ENCODE assay signal across 8 mouse cellular contexts in the genomic region with DNA sequence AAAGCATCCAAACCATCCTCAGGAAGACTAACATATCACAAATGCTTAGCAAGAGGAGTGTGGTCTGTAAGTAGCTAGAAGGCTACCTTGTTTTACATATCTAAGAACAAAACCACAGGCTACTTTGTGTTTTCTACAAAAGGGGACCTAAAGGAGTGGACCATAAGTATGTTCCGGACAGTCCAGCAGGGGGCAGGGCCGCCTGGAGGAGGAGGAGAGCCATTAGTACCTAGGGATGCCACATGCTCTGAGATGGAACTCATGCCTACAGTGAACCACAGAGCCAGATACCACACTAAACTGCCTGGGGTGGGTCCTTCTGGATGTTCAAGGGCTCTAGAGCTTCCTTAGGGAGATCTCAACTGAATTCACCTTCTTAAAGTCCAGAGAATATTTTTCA. TPM values are rescaled to one million over a fixed set of nuclear protein-coding genes. Genes with fewer than 3 reads are reported as not detected.
DNase-seq lines count a peak whose midpoint lies in the region; ATAC-seq and TF ChIP-seq lines count a peak whose summit lies in the region.

No protein-coding gene starts in this region.

- H3K9ac ChIP-seq in heart, embryonic 12.5 days, result no peak overlapping the region

- H3K27ac ChIP-seq in heart, embryonic 12.5 days (ENCODE audit: poor library complexity, severe bottlenecking), result no peak overlapping the region
- H3K27ac ChIP-seq in kidney, adult 2 months (ENCODE audit: insufficient read depth, low read depth, low read length), result no peak overlapping the region

- H3K4me1 ChIP-seq in heart, embryonic 12.5 days (replicated peaks), result peaks cover 4% of the 10 kb centered on the region; the same call in 1 of the 2 replicates
- 0 out of 2 replicates have a peak, but pooled peaks cover under 1% of the 10 kb centered on the region for H3K4me1 ChIP-seq in kidney, adult 2 months (ENCODE audit: control insufficient read depth, insufficient read depth, low read length)

- H3K27me3 ChIP-seq in heart, embryonic 12.5 days (replicated peaks), result no peaks in the 10 kb centered on the region
- H3K27me3 ChIP-seq in kidney, adult 2 months (replicated peaks; ENCODE audit: control insufficient read depth, insufficient read depth, low read length), result no peaks in the 10 kb centered on the region

- ATAC-seq in heart, embryonic 12.5 days (ENCODE audit: insufficient number of reproducible peaks, low FRiP score), result no peak
- peak; percentile 66; the same call in 1 of the 2 replicates for ATAC-seq in megakaryocyte, adult 5-6 weeks (ENCODE audit: poor library complexity, severe bottlenecking)

- peaks cover 40% of the 10 kb centered on the region for H3K36me3 ChIP-seq in heart, embryonic 12.5 days
- peaks cover 2% of the 10 kb centered on the region; the same call in 1 of the 2 replicates for H3K36me3 ChIP-seq in kidney, adult 2 months (ENCODE audit: control insufficient read depth, insufficient read depth, low read length)

- no peaks in the 10 kb centered on the region for H3K9me3 ChIP-seq in heart, embryonic 12.5 days (replicated peaks)

- no peak overlapping the region for H3K4me2 ChIP-seq in heart, embryonic 12.5 days

- TF ChIP-seq POLR2A in kidney, adult 2 months (IDR thresholded peaks at IDR 0.05; ENCODE audit: low read depth, low read length), result no peak

- 37% methylated on average over 2 of the region's 2 CpGs for WGBS in heart, embryonic 12.5 days
- 36% methylated on average over 2 of the region's 2 CpGs for WGBS in kidney, adult 2 months

- TF ChIP-seq CTCF in kidney, adult 2 months (conservative IDR thresholded peaks at IDR 0.05; ENCODE audit: insufficient read depth, insufficient read length, low read depth, low read length), result peak; percentile 73

- DNase-seq in heart, adult 11 months, result peak; percentile 86
- peak; percentile 67 for DNase-seq in 3T3-L1 (ENCODE audit: low read depth, low spot score)
- peak; percentile 78 for DNase-seq in adrenal gland, postnatal 14 days
- DNase-seq in kidney, adult 2 months, result peak; percentile 47
- no peak for DNase-seq in cerebellum, postnatal 36 days
- no peak for DNase-seq in left cerebral cortex, adult 9 months (ENCODE audit: low spot score in 2 of 2)

- H3K4me3 ChIP-seq in heart, embryonic 12.5 days, result no peak overlapping the region
- H3K4me3 ChIP-seq in kidney, adult 2 months (ENCODE audit: insufficient read depth, low read depth, low read length), result no peak overlapping the region

RNA-seq across cellular contexts. Expression of gene Coq6, which starts 14.3 kb away (rescaled TPM):
- 59.2 and 61.6 TPM in 2 replicates for polyA plus RNA-seq in heart, embryonic 12.5 days (2016; fragmentation: Nextera tagmentation; extraction: Ambion mirVana)
- total RNA-seq in adrenal gland, postnatal 14 days (2021), result 95.0 and 97.5 TPM in 2 replicates
- 47.7 and 51.2 TPM in 2 replicates for polyA plus RNA-seq in kidney, adult 2 months (2012; rRNA removed)
- 10.1 and 10.4 TPM in 2 replicates for total RNA-seq in megakaryocyte, adult 5-6 weeks (2015)
- total RNA-seq in megakaryocyte, adult 5-6 weeks (2017), result 5.7 and 7.9 TPM in 2 replicates

RNA-seq across cellular contexts. Expression of gene Fam161b, which starts 14.4 kb away (rescaled TPM):
- 5.0 and 5.2 TPM in 2 replicates for polyA plus RNA-seq in heart, embryonic 12.5 days (2016; fragmentation: Nextera tagmentation; extraction: Ambion mirVana)
- total RNA-seq in adrenal gland, postnatal 14 days (2021), result 2.0 and 3.0 TPM in 2 replicates
- polyA plus RNA-seq in kidney, adult 2 months (2012; rRNA removed), result 1.2 and 1.3 TPM in 2 replicates
- total RNA-seq in megakaryocyte, adult 5-6 weeks (2015), result 0.48 and 0.58 TPM in 2 replicates
- 0.40 and 1.1 TPM in 2 replicates for total RNA-seq in megakaryocyte, adult 5-6 weeks (2017)

RNA-seq across cellular contexts. Expression of gene Zfp410, which starts 30.5 kb away (rescaled TPM):
- polyA plus RNA-seq in heart, embryonic 12.5 days (2016; fragmentation: Nextera tagmentation; extraction: Ambion mirVana), result 53.1 and 59.9 TPM in 2 replicates
- total RNA-seq in adrenal gland, postnatal 14 days (2021), result 42.2 and 52.6 TPM in 2 replicates
- 18.8 and 23.8 TPM in 2 replicates for polyA plus RNA-seq in kidney, adult 2 months (2012; rRNA removed)
- 37.7 and 43.1 TPM in 2 replicates for total RNA-seq in megakaryocyte, adult 5-6 weeks (2015)
- 25.3 and 32.6 TPM in 2 replicates for total RNA-seq in megakaryocyte, adult 5-6 weeks (2017)

Comparison
In these comparisons a context has a peak if more than half of its experiments do, and no peak if none do; other contexts are left out.
1. DNase-seq: peak in heart, adult 11 months (single experiment), 3T3-L1 (single experiment), adrenal gland, postnatal 14 days (single experiment) and kidney, adult 2 months (single experiment); none in cerebellum, postnatal 36 days (0 of 2) and left cerebral cortex, adult 9 months (0 of 2).